Mouse (Mus musculus) heart, embryonic 12.5 days (tissue): ENCODE data around the gene Stard10. TPM values are rescaled to one million over a fixed set of nuclear protein-coding genes. Genes with fewer than 3 reads are reported as not detected.

Experiments used
- polyA plus RNA-seq: library from polyadenylated mRNA; unstranded; fragments of >200 nt; fragmentation: Nextera tagmentation; extraction: Ambion mirVana; gene quantifications from 2 replicates; pipeline ENCODE4 v1.2.1, GENCODE M21; 2016

Stard10 gene
- polyA plus RNA-seq, 1 experiment from 2014 or later = 28.6 TPM

Other genes with a start within 250 kb of the Stard10 start
- gene Fchsd2, start 224.2 kb upstream of the Stard10 start, polyA plus RNA-seq = 18.4 and 18.7 TPM in 2 replicates
- 22.6 and 23.8 TPM in 2 replicates for gene Atg16l2, start 14.8 kb upstream of the Stard10 start, polyA plus RNA-seq
- gene Arap1, start 31.0 kb downstream of the Stard10 start, polyA plus RNA-seq = 19.9 and 22.5 TPM in 2 replicates
- 0.74 and 2.9 TPM in 2 replicates for gene Gm45837, start 93.8 kb downstream of the Stard10 start, polyA plus RNA-seq
- 3.2 and 6.2 TPM in 2 replicates for gene Pde2a, start 104.6 kb downstream of the Stard10 start, polyA plus RNA-seq